Mouse (Mus musculus): ENCODE results near the gene Mrps2.

GRCm38 (mm10) chr2:28451663-28452062, 16.2 kb upstream of the Mrps2 start:
- TF ChIP-seq CTCF (IDR thresholded peaks at IDR 0.05; ENCODE audit: extremely low read depth, insufficient read depth, insufficient read length, insufficient replicate concordance) (no peak), POLR2A (IDR thresholded peaks at IDR 0.05; ENCODE audit: low read depth, low read length) (no peak)
